Mouse (Mus musculus) adipocyte (in vitro differentiated cells): ENCODE results near the gene Negr1.
A peak's percentile ranks its signal among the peaks of the same experiment; 100 is the strongest.

Experiments used
- DNase-seq: peaks from one replicate; pipeline ENCODE4 v3.0.0-alpha.2; 2016; ENCODE audit warnings: low spot score

Gene Negr1

DNA sequence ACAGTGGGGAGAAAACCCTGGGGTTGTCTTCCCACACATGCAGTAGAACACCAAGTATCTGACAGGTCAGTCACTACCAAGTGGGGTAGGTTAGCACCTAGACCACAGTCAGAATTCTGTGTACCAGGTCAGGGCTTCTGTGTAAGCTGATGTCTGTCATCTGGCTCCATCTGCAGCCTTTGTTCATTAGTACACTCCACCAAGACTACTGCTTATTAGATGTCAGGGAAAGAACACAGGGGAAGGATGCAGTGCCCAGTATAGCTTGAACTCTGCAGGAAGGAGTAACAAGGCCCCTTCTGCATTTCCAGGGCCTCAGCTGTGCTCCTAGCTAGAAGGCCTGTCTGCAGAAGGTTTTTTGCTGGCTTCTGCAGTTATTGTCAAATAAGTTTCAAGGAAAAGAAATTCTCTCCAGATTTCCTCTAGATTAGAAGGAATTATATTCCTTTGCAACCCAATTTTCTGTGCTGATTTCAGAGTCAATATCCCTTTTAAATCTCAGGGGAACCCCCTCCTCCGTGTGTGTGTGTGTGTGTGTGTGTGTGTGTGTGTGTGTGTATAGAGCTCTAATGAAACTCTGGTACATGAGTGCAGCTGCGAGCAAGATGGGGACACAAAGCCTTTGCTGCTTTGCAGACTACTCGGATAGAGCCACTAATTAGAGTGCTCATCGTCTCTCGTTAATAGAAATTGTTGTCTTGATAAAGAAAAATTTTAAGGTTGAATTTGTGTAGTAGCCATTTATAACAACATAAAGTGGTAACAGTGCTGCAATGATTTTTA is 654.5 kb downstream of the Negr1 start:
- DNase-seq = no peak

DNA sequence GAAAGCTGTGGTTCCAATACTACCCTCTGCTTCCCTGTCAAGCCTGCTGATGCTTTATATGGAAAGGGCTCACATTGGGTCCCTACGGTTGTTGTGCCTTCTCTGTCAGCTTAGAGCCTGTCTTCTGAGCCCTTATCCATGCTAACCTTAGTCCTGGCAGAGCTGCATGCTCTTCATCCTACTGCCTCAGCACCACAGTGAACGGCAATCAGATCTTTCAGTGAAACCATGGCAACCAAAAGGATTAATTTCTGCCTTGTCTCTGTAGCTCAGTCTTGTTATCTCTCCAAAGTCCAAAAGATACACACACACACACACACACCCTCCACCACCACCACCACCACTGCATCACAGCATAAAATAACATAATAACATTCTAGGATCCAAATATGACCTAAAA is 656.2 kb downstream of the Negr1 start:
- no peak for DNase-seq

DNA sequence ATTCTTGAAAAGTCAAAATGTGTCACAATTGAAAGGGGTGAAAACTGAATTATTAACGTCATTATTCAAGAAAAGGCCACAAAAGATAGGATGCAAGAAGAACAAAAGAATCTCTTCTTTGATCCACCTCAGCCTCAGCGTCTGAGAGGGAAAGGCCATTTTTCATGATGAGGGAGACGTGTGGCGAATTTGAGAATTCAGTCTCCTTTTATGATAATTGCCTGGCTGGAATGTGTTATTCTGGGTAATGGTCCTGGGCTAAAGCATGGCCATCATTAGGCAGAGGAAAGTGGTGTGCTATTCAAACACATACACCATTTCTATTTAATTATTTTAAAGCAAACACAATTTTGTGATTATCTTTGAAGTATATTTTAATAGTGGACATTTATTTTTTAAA is 663.3 kb downstream of the Negr1 start:
- no peak for DNase-seq

DNA sequence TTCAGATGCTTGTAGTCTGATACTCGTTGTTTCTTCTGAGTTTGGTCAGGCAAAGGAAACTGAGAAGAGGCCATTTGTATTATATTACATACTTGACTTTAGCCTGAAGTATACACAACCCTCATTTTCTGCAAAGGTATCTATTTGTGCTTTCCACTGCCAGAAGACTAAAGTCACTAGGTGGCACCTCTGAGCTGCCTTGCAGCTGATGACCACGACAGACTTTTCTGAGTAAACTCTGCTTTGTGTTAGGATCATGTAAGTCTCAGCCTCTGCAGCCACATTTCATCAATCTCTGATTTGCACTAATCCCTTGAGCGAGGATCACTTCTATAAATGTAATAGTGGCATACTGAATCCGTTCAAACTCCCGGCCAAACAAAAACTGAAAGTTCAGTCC is 671.1 kb downstream of the Negr1 start:
- peak; percentile 28 for DNase-seq

DNA sequence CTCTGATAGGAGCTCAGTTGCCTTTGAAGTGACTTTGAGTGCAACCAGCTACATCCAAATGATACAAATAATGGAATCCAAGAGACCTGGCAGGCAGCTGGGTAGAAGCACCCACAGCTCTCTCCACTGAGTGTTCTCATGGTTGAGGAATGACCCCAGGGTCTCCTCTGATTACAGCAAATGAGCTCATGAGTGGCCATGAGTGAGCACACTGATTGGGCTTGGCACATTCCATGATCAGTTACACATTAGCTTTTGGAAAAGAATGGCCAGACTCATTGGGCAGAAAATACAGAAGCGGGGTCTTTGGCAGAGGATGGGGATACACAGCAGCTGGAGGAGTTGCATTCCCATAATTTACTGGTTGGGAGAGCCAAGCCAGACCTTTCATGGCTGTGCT is 678.6 kb downstream of the Negr1 start:
- no peak for DNase-seq

DNA sequence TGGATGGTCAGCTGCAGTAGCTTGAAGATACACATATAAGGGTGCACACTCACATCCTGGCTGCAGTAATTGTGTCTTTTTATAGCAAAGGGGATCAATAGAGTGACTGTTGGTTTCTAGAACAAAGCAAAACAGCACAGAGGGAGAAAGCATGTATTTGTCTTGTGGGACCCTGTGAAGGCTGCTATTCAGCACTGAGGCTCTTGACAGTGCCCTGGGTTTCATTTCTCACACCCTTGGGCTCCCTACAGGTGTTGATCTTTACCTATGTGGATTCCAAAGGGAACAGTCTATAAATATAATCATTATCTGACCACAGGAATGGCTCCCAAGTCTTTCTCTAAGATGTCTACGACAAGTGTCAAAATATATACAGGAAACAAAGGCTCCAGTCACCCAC is 693.9 kb downstream of the Negr1 start:
- no peak for DNase-seq

DNA sequence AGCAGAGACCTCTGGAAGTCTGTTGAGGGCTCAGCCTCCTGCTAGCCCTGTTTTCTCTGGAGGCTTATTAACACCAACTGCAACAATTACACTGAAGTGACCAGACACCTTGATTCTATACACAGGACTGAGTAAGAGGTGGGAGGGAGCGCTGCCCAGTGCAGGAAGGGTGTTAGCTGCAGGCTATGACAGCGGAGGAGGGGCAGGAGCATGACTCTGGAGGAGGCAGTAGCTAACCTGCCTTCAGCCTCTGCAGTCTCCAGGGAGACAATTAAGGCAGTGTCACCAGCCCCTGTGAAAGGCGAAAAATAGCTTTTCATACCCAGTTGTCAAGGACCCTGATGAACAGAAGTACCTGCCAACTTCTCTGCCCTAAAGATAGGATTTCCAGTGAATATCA is 694.3 kb downstream of the Negr1 start:
- DNase-seq = no peak

DNA sequence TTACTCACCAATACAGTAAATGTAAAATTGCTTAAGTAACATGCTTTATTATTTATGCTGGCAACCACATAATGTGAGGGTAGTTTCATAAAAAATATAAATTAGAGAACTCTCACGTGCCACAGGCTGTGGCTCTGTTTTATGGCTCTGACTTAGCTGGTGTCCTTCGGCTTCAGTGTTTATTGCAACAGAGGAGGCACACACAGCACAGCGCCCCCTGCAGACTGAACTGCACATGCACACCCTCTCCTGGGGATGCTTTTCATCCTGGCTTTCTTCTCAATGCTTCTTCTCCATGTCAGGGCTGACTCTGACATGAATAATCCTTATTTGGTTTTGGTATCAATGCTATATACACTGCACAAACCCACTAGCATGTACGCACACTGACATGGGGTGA is 707.1 kb downstream of the Negr1 start:
- DNase-seq = no peak

DNA sequence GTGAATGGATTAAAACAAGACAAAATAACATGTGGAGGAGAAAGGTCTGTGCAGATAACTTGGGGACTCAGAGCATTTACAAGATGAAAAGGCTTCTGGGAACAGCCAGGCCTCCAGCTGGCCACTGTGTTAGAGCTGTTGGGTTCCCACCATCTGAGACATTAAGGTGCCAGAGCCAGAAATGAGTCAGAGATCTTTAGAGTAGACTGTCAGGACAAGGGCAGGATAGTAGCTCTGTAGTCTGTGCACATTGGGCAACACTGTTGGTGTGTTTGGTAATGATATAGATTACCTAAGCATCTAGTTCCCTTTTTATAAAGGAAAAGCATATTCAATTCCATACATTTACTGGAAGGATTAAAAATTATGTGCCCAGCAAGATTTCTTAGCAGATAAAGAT is 710.8 kb downstream of the Negr1 start:
- DNase-seq = no peak

DNA sequence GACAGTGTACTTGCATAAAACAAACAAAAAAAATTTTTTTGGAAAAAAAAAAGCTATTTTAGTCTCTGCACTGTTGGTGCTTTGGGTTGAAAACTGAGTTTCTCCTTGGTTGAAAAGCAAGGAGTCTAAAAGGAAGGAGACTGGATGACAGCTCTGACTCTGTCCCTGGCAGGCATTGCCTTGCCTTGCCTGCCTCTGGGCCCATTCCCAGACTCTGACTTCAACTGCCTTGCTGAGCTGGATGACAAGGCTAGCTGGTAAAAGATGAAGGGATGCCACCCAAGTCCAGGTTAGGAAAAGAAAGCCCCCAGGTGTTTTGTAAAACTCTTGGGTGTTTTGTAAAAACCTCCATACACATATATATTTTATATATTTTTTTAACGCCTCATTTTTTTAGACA is 712.5 kb downstream of the Negr1 start:
- DNase-seq = no peak

DNA sequence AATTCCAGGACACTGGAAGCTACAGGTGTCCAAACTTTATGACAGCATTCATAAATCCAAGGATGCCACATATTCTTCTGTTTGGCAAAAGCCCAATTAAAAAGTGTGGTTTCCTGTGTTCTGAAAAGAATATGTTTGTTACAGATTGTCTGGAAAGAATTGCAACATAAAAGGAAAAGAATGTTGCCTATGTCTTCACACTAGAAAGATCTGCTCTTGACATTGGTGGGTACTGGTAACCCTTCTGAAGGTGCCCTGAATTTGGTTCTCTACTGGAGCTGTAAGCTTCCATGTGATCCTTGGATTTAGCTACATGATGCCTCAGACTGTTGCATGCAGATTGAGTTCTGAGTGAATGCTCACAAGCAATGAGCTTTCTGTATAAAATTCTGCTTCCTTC is 718.1 kb downstream of the Negr1 start:
- DNase-seq = no peak

DNA sequence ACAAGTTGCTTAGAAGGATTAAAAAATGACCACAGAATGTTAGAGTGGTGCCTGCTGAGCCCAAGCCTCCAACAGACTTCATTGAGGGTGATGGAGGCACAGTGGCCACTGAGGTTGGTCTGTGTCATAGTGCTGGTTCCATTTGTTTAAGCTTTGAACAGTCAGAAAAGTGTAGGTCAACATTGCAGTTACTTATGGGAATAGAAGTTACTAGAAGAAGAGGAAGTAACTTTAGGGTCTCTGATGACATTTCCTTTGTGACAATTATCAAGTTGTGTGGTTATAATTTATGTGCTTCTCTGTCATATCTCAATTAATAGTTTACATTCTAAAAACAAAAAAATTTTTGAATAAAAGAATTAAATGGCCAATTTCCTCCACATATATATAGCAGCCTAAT is 719.7 kb downstream of the Negr1 start:
- no peak for DNase-seq

DNA sequence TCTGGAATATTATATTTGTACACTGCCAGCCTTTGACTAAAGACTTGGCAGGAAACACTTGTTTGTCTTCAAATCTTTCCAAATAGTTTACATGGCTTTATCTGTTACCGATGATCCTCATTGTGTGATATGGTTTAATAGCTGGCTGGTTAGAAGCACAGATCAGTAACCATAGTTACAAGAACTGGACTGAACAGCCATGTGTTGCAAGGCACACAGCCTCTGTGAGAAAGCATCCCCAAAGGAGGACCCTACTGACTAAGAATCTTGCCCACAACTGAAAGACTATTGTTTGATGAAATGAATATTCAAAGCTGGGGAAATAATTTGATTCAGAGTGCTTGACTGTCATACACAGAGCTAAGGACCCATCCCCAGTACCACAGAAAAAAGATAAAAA is 729.7 kb downstream of the Negr1 start:
- DNase-seq = no peak

DNA sequence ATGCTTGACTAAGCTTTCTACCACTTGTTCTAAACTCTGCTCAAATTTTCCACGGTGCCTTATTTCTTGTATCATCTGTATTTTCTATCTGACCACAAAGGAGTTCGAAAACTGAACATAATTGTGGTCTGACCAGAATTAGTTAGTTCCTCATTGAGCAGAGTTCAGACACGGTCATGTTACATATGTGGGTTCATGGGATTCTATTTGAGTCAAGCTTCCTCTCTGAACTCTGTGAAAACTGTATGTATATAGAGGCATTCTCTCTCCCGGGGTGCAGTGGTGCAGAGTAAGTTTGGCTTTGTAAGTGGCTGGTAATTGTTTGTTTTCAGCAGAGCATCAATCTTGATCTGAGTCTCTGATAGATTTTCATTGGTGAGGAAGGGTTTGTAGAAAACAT is 735.6 kb downstream of the Negr1 start:
- no peak for DNase-seq

DNA sequence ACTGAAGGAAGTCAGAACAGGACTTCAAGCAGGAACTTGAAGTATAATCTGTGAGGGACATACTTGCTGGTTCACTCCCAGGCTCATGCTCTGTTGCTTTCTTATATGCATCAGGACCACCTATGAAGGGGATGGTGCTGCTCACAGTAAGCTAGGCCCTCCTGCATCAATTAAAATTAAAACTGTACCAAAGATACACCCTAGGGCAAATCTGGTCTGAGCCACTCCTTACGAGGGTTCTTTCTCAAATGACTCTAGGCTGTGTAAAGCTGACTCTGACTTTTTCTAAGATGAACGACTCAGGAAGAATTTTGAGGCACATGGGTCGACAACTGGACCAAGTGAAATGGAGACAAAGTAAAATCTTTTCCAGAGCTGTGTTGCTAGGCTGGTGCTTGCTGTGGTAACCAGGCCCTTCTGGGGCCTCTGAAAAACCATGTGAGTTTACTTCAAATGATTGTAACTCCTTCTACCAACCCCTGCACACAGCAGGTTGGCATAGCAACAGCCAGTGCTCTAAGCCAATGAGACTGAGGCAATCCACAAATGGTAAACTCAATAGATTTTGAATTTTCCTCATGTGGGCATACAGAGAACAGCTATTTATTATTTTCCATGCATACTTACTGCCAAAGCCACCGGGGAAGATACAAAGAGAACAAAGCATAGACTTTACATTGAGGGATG is 742.0 kb downstream of the Negr1 start:
- DNase-seq = no peak

DNA sequence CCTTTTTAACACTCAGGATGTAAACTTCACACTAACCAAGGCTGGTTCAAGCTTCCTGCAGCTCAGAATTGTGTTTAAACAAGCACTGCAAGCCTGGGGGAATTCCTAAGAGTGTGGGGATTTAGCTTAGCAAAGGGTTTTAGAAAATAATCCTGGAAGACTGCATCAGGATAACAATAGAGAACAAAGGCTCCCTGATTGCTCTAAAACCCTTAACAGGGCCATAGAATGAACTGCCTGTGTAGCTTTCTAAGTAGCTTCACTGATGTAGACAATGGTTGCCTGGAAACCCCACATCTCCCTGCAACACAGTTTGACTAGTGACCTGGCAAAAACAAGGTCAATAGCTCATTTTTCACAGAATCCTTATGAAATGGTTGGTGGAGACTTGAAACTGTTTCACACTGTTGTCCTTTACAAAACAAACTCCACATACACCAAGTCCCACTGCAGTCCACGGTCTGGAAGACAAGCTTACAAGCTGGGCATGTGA is 759.5 kb downstream of the Negr1 start:
- DNase-seq = no peak

DNA sequence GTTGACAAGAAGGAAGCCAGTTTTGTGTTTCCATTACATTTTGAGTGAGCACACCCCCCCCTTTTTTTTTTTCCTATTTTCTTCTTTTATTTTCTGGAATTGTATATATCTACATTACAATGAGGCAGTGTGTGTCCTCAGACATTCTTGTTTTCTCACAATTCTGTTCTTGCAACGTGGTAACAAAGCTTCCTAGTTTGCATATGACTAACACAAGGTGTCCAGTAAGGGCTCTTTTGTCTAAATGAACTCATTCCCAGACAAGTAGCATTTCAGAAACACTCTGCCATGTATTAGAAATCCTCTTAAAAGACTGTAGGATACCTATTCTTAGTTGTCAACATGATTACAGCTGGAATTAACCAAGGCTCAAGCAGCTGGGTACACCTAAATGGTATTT is 760.2 kb downstream of the Negr1 start:
- DNase-seq = no peak

DNA sequence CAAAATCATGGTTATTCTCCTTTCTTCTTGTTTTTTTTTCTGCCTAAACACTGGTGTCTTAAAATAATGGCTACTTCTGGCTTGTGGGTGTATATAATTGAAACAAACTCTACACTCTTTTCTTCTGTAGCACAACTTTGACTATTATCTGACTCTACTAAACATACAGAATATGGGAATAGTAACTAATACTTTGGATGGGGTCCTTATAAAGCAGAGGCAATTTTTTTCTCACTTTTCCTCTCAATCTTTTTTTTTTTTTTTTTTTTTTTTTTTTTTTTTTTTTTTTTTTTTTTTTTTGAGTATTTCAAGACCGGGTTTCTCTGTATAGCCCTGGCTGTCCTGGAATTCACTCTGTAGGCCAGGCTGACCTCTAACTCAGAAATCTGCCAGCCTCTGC is 772.6 kb downstream of the Negr1 start:
- no peak for DNase-seq

DNA sequence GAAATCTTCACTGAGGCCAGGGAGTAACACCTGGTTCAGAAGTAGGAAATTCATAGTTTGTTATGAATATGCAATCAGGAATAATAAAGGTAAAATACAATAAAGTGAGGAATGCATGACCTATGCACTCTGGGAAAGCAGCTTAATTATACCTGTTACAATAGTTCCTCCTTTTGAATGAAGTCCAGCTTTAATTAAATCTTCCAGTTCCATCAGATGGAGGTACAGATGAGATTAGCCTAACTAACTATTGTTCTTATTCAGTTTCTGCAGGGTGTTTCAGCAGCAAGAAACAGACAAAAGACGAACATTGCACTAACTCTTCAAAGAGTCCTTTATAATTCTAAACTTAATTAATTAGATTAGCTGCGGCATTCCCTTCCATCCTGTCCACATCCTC is 787.9 kb downstream of the Negr1 start:
- no peak for DNase-seq

DNA sequence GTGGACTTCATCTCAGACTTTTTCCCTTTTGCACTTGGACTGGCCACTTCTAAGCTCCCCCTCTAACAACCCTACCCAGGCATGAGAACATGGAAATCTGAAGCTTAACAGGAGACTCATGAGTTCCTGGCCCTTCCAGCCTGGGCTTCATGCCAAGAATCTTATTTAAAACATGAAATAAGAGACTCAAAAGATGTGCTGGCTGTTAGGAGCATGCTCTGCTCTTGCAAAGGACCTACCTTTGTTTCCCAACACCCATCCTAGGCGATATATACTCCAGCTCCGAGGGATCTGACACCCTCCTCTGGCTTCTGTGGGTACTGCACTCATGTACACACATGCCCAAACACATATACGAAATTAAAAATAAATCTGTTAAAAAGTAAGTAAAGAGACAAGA is 797.3 kb downstream of the Negr1 start:
- peak; percentile 21 for DNase-seq

DNA sequence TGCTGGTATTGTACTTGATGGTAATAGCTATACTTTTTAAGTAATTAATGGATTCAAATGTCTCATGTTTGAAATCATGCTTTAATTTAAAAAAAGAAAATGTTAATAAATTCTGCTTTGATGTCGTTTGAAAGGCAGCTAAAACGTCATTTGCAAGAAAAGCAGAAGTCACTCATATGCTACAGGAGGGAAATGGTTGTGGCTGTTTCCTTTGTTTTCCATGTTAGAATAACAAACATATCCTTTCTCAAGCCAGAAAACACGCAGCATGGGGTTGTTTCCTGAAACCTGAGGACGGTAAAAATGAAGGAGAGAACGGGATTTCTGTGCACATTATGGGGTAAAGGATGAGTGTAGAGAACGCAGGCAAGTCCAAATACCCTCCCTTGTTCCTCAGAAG is 798.2 kb downstream of the Negr1 start:
- DNase-seq = no peak
